Mouse (Mus musculus) CD4-positive helper T cell, adult 2 months (primary cell): ENCODE measurements around the gene Lce3d.

Experiments
- DNase-seq: peaks from one replicate; pipeline ENCODE4 v3.0.0-alpha.2; 2012; ENCODE audit warnings: low read depth, missing footprints, low spot score

The Lce3d gene

GRCm38 (mm10) chr3:92957090-92957489, at the start of gene Lce3d:
Gene Lce3d, plus strand, starts transcription at chr3:92957390.
- no peak for DNase-seq

GRCm38 (mm10) chr3:92907571-92907970, 49.6 kb upstream of the Lce3d start:
- no peak for DNase-seq

- no peak for DNase-seq
These were observed 36.8 kb upstream of the Lce3d start for GRCm38 (mm10) chr3:92920364-92920763.

- no peak for DNase-seq
These were observed 31.1 kb upstream of the Lce3d start, which contains the start of gene Lce3a for GRCm38 (mm10) chr3:92926130-92926529. Gene Lce3a, minus strand, starts transcription at chr3:92926230.

- DNase-seq = no peak
These were observed 24.5 kb upstream of the Lce3d start, which contains the start of gene Lce3b for GRCm38 (mm10) chr3:92932679-92933078. Gene Lce3b, plus strand, starts transcription at chr3:92932979.

- no peak for DNase-seq
These were observed 13.0 kb upstream of the Lce3d start, which contains the start of gene Lce3c for GRCm38 (mm10) chr3:92944186-92944585. Gene Lce3c, plus strand, starts transcription at chr3:92944486.

- DNase-seq = no peak
These were observed 9.6 kb downstream of the Lce3d start, which contains the start of gene Lce3e for GRCm38 (mm10) chr3:92966761-92967160. Gene Lce3e, plus strand, starts transcription at chr3:92967061.

- DNase-seq = no peak
These were observed 21.3 kb downstream of the Lce3d start for GRCm38 (mm10) chr3:92978484-92978883.

- DNase-seq = no peak
These were observed 34.7 kb downstream of the Lce3d start, which contains the start of gene Lce3f for GRCm38 (mm10) chr3:92991926-92992325. Gene Lce3f, plus strand, starts transcription at chr3:92992226.

- no peak for DNase-seq
These were observed 41.5 kb downstream of the Lce3d start for GRCm38 (mm10) chr3:92998691-92999090.

GRCm38 (mm10) chr3:93000621-93001020, 43.4 kb downstream of the Lce3d start:
- no peak for DNase-seq

- no peak for DNase-seq
These were observed 45.7 kb downstream of the Lce3d start for GRCm38 (mm10) chr3:93002843-93003242.
